ENCODE assay signal across 19 mouse cellular contexts in the genomic region with DNA sequence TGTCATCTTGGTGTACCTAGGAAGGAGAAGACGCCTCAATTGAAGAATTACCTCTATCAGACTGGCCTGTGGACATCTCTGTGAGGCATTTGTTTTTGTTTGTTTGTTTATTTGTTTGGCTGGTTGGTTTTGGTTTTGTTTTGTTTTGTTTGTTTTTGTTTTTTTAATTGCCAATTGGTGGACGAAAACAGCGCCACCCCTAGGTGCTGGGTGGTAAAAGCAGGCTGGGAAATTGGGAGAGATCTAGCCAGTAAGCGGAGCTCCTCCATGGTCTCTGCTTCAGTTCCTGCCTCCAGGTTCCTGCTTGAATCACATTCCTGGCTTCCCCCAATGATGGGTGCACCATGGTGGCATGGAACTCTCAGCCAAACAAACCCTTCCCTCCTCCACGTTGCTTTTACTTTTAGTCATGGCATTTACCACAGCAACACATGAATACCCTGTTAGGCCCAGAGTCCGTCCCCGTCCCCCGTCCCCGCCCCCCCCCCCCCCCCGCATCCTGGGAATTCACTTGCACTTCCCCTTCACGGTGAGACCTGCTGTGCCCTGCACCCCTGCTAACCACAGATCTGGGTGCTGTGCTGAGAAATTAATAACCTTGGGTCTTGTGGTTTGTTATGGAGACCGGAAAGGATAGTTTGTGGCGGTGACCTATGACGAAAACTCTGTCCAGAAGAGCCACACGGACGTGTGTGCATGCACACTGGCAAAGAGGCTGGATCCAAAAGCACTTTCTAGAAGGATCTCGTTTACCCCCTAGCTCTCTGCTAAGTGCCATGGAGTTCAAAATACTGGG. TPM values are rescaled to one million over a fixed set of nuclear protein-coding genes. Genes with fewer than 3 reads are reported as not detected.
DNase-seq lines count a peak whose midpoint lies in the region; ATAC-seq and TF ChIP-seq lines count a peak whose summit lies in the region.
"Had no signal": no experiment of that assay in that cellular context is flagged by ENCODE, and none has a peak within 500 bp of the region (broad histone marks: within the 10 kb centered on the region; RNA-seq: fewer than 3 reads in every experiment).

No protein-coding gene starts in this region.

- H3K79me2 ChIP-seq in CH12.LX (replicated peaks; ENCODE audit: control insufficient read depth, extremely low read depth, insufficient read depth, poor library complexity, severe bottlenecking) = peaks cover 19% of the 10 kb centered on the region

- TF ChIP-seq EP300 in liver, embryonic 14.5 days (IDR thresholded peaks at IDR 0.05; ENCODE audit: low read depth) = no peak
- no peak for TF ChIP-seq EP300 in CH12.LX (IDR thresholded peaks at IDR 0.05; ENCODE audit: low read length)

- peaks cover 38% of the 10 kb centered on the region for H3K4me1 ChIP-seq in cerebellum, adult 2 months (ENCODE audit: control insufficient read depth, insufficient read depth, low read length)
- H3K4me1 ChIP-seq in liver, embryonic 14.5 days (replicated peaks; ENCODE audit: control insufficient read depth in 2 of 2, insufficient read depth in 2 of 2, low read length in 1 of 2) = peaks cover 0 to 9% of the 10 kb centered on the region in 2 experiments; a peak in 2 of 4 replicates
- H3K4me1 ChIP-seq in CH12.LX (ENCODE audit: control insufficient read depth in 1 of 2, insufficient read depth in 2 of 2) = peaks cover 36 to 89% of the 10 kb centered on the region in 2 experiments

- ATAC-seq in liver, embryonic 14.5 days (ENCODE audit: insufficient read depth) = no peak
- ATAC-seq: forebrain, embryonic 16.5 days; intestine, postnatal 0 days had no signal

- TF ChIP-seq CTCF in cerebellum, adult 2 months (IDR thresholded peaks at IDR 0.05; ENCODE audit: borderline replicate concordance, insufficient read depth, low read depth, low read length) = 0 out of 2 replicates have a peak, but pooled peaks have one; percentile 10
- peak; percentile 27; the same call in 1 of the 2 replicates for TF ChIP-seq CTCF in liver, embryonic 14.5 days (IDR thresholded peaks at IDR 0.05; ENCODE audit: low read depth)
- peak in 1 of 2 experiments; percentile 43; a peak in 2 of 4 replicates for TF ChIP-seq CTCF in CH12.LX (conservative IDR thresholded peaks at IDR 0.05 in 1 of 2, IDR thresholded peaks at IDR 0.05 in 1 of 2; ENCODE audit: low read depth in 2 of 2, low read length in 2 of 2)

- 92% methylated on average over 17 of the region's 17 CpGs for WGBS in cerebellum, adult 2 months
- WGBS in liver, embryonic 14.5 days (ENCODE audit: insufficient replicate concordance) = 46% methylated on average over 17 of the region's 17 CpGs

- TF ChIP-seq POLR2A in cerebellum, adult 2 months (IDR thresholded peaks at IDR 0.05; ENCODE audit: borderline replicate concordance, insufficient read depth, low read length) = no peak
- TF ChIP-seq POLR2A in CH12.LX (IDR thresholded peaks at IDR 0.05; ENCODE audit: low read depth, low read length) = no peak

- no peak for TF ChIP-seq RAD21 in CH12.LX (IDR thresholded peaks at IDR 0.05; ENCODE audit: low read depth, low read length)

- dilution Hi-C loops in CH12.LX (cut with MboI; ENCODE audit: extremely low pct_ligation_motif_present, extremely low pct_unique_long_range_greater_than_20kb, low sequenced_read_pairs) = no loop called here

- no peak overlapping the region for H3K9ac ChIP-seq in liver, embryonic 14.5 days (replicated peaks)
- H3K9ac ChIP-seq in CH12.LX (ENCODE audit: insufficient read depth, low read depth) = no peak overlapping the region
- H3K9ac ChIP-seq: embryonic facial prominence, embryonic 12.5 days; hindbrain, embryonic 14.5 days; limb, embryonic 15.5 days had no signal

- in situ Hi-C loops in CH12.LX (cut with MboI; ENCODE audit: low pct_ligation_motif_present, low pct_unique_long_range_greater_than_20kb, low sequenced_read_pairs) = no loop called here

- no peaks in the 10 kb centered on the region for H3K36me3 ChIP-seq in liver, embryonic 14.5 days (replicated peaks; ENCODE audit: control insufficient read depth, insufficient read depth, low read depth)
- peaks cover 17 to 79% of the 10 kb centered on the region in 2 experiments for H3K36me3 ChIP-seq in CH12.LX (replicated peaks in 1 of 2; ENCODE audit: control insufficient read depth in 1 of 2, insufficient read depth in 1 of 2, low read length in 1 of 2)

- no peak overlapping the region for H3K4me3 ChIP-seq in cerebellum, adult 2 months (replicated peaks; ENCODE audit: insufficient read depth, low read depth, low read length)
- no peak overlapping the region for H3K4me3 ChIP-seq in liver, embryonic 14.5 days (ENCODE audit: insufficient read depth in 1 of 2, low read depth in 2 of 2, low read length in 2 of 2)
- H3K4me3 ChIP-seq in CH12.LX (replicated peaks in 1 of 3; ENCODE audit: low read depth in 2 of 3, low read length in 2 of 3, poor library complexity in 1 of 3) = no peak overlapping the region
- H3K4me3 ChIP-seq: embryonic facial prominence, embryonic 12.5 days; limb, embryonic 15.5 days had no signal

- no peak for DNase-seq in cerebellum, adult 2 months
- no peak for DNase-seq in cerebellum, postnatal 4 days (ENCODE audit: low spot score in 2 of 2)
- no peak for DNase-seq in liver, embryonic 14.5 days (ENCODE audit: low read depth in 3 of 3, low spot score in 3 of 3)
- DNase-seq in liver (no peak), CH12.LX (ENCODE audit: extremely low read depth) (no peak)
- DNase-seq in induced T-regulatory cell, adult 2 months (ENCODE audit: low read depth) = peak; percentile 57
- no peak for DNase-seq in urinary bladder, postnatal 14 days (ENCODE audit: low spot score)
- no peak for DNase-seq in adrenal gland, postnatal 25 days
- DNase-seq: adrenal gland, postnatal 10 days; cerebellum, adult 18-20 months; heart, adult 18-20 months; kidney, postnatal 10 days; thymus, postnatal 4 days had no signal

- H3K4me2 ChIP-seq in liver, embryonic 14.5 days (ENCODE audit: low read depth) = no peak overlapping the region
- no peak overlapping the region for H3K4me2 ChIP-seq in CH12.LX (ENCODE audit: insufficient read depth, low read depth, poor library complexity, severe bottlenecking)
- H3K4me2 ChIP-seq: embryonic facial prominence, embryonic 12.5 days; hindbrain, embryonic 14.5 days; limb, embryonic 15.5 days; midbrain, embryonic 11.5 days had no signal

- H3K27me3 ChIP-seq in cerebellum, adult 2 months (ENCODE audit: control insufficient read depth, insufficient read depth, low read length) = no peaks in the 10 kb centered on the region
- H3K27me3 ChIP-seq in liver, embryonic 14.5 days (ENCODE audit: control insufficient read depth, insufficient read depth, low read length) = no peaks in the 10 kb centered on the region
- no peaks in the 10 kb centered on the region for H3K27me3 ChIP-seq in CH12.LX (replicated peaks)
- H3K27me3 ChIP-seq: embryonic facial prominence, embryonic 12.5 days; limb, embryonic 15.5 days had no signal

- no peak overlapping the region for H3K27ac ChIP-seq in cerebellum, adult 2 months (ENCODE audit: insufficient read depth, low read length)
- no peak overlapping the region for H3K27ac ChIP-seq in liver, embryonic 14.5 days
- no peak overlapping the region for H3K27ac ChIP-seq in CH12.LX (ENCODE audit: insufficient read depth, low read depth)
- H3K27ac ChIP-seq: embryonic facial prominence, embryonic 12.5 days; hindbrain, embryonic 14.5 days; limb, embryonic 15.5 days had no signal

- H3K9me3 ChIP-seq in liver, embryonic 14.5 days (ENCODE audit: control insufficient read depth, low read length) = no peaks in the 10 kb centered on the region
- no peaks in the 10 kb centered on the region for H3K9me3 ChIP-seq in CH12.LX (replicated peaks; ENCODE audit: low read length)
- H3K9me3 ChIP-seq: embryonic facial prominence, embryonic 12.5 days; limb, embryonic 15.5 days had no signal

TF ChIP-seq in CH12.LX, 34 proteins besides CTCF, POLR2A, EP300 and RAD21:
- TF ChIP-seq BHLHE40 (IDR thresholded peaks at IDR 0.05; ENCODE audit: low read depth, low read length) (0 out of 2 replicates have a peak, but pooled peaks have one; percentile 13), NRF1 (IDR thresholded peaks at IDR 0.05; ENCODE audit: low read depth, low read length) (no peak)

RNA-seq across cellular contexts. Expression of a gene that starts 27.9 kb away (rescaled TPM):
- polyA plus RNA-seq in cerebellum, adult 2 months (2012; rRNA removed) = 38.3 and 40.9 TPM in 2 replicates
- 8.6 and 11.3 TPM in 2 replicates for polyA plus RNA-seq in liver, embryonic 14.5 days (2012; rRNA removed)
- polyA plus RNA-seq in liver, embryonic 14.5 days (2014; fragmentation: Nextera tagmentation; extraction: Ambion mirVana) = 4.7 and 6.6 TPM in 2 replicates
- total RNA-seq in CH12.LX (2012; rRNA removed) = 18.0 and 21.7 TPM in 2 replicates
- 17.7 and 19.8 TPM in 2 replicates for total RNA-seq in CH12.LX (2014; rRNA removed)
- polyA plus RNA-seq in CH12.LX (2012; ENCODE audit: insufficient read length, low read depth) = 47.8 and 55.2 TPM in 2 replicates
- 93.1 and 109 TPM in 2 replicates for total RNA-seq in adrenal gland, postnatal 25 days (2021)

RNA-seq across cellular contexts. Expression of a gene that starts 38.1 kb away (rescaled TPM):
- polyA plus RNA-seq in cerebellum, adult 2 months (2012; rRNA removed) = 129 and 133 TPM in 2 replicates
- 35.0 and 47.8 TPM in 2 replicates for polyA plus RNA-seq in liver, embryonic 14.5 days (2012; rRNA removed)
- 73.9 and 74.7 TPM in 2 replicates for polyA plus RNA-seq in liver, embryonic 14.5 days (2014; fragmentation: Nextera tagmentation; extraction: Ambion mirVana)
- total RNA-seq in CH12.LX (2012; rRNA removed) = 35.0 and 39.4 TPM in 2 replicates
- 23.2 and 25.4 TPM in 2 replicates for total RNA-seq in CH12.LX (2014; rRNA removed)
- polyA plus RNA-seq in CH12.LX (2012; ENCODE audit: insufficient read length, low read depth) = 50.6 and 56.0 TPM in 2 replicates
- total RNA-seq in adrenal gland, postnatal 25 days (2021) = 92.4 and 108 TPM in 2 replicates

RNA-seq across cellular contexts. Expression of a gene that starts 48.6 kb away (rescaled TPM):
- polyA plus RNA-seq in cerebellum, adult 2 months (2012; rRNA removed) = 35.0 and 36.5 TPM in 2 replicates
- 2.2 and 2.3 TPM in 2 replicates for polyA plus RNA-seq in liver, embryonic 14.5 days (2012; rRNA removed)
- polyA plus RNA-seq in liver, embryonic 14.5 days (2014; fragmentation: Nextera tagmentation; extraction: Ambion mirVana) = 0.84 and 0.95 TPM in 2 replicates
- total RNA-seq in CH12.LX (2012; rRNA removed) (2.8 and 3.4 TPM in 2 replicates), CH12.LX (2014; rRNA removed) (2.2 and 3.2 TPM in 2 replicates)
- polyA plus RNA-seq in CH12.LX (2012; ENCODE audit: insufficient read length, low read depth) = 1.7 and 2.5 TPM in 2 replicates
- total RNA-seq in adrenal gland, postnatal 25 days (2021) = 16.9 and 26.0 TPM in 2 replicates

Comparison
In these comparisons a context has a peak if more than half of its experiments do, and no peak if none do; other contexts are left out.
1. RNA of a gene that starts 48.6 kb away (polyA plus RNA-seq): 35.0 to 36.5 TPM in cerebellum, adult 2 months; 1.7 to 2.5 TPM in CH12.LX and 0.84 to 2.3 TPM in liver, embryonic 14.5 days; every median in the first group is over 10 times any median in the second.